Mouse (Mus musculus) midbrain, embryonic 12.5 days (tissue): Measurements from ENCODE around the gene Crim1. TPM values are rescaled to one million over a fixed set of nuclear protein-coding genes. Genes with fewer than 3 reads are reported as not detected.
A peak's percentile ranks its signal among the peaks of the same experiment; 100 is the strongest.

ENCODE experiments used
- ATAC-seq: fragments of 200-750 bp; cut with Nextera tagmentation; 2 replicates; pipeline ENCODE4 v1.8.0; 2017; ENCODE audit warnings: low read depth, moderate TSS enrichment, moderate library complexity; ENCODE audit not compliant: low FRiP score
- H3K27ac ChIP-seq: fragments of 300-500 bp; sonication (generic); replicated peaks from 2 replicates; pipeline ENCODE4 v1.5.1; 2016; ENCODE audit warnings: mild to moderate bottlenecking
- H3K27me3 ChIP-seq: fragments of 300-500 bp; sonication (generic); 2 replicates; pipeline ENCODE4 v1.6.1; 2016; ENCODE audit warnings: mild to moderate bottlenecking
- H3K36me3 ChIP-seq: fragments of 300-500 bp; sonication (generic); 2 replicates; pipeline ENCODE4 v1.6.1; 2016
- H3K4me1 ChIP-seq: fragments of 300-500 bp; sonication (generic); 2 replicates; pipeline ENCODE4 v1.6.1; 2016
- H3K4me2 ChIP-seq: fragments of 300-500 bp; sonication (generic); replicated peaks from 2 replicates; pipeline ENCODE4 v1.6.1; 2016; ENCODE audit warnings: mild to moderate bottlenecking, moderate library complexity
- H3K4me3 ChIP-seq: fragments of 300-500 bp; sonication (generic); 2 replicates; pipeline ENCODE4 v1.5.1; 2016; ENCODE audit warnings: mild to moderate bottlenecking
- H3K9ac ChIP-seq: fragments of 300-500 bp; sonication (generic); replicated peaks from 2 replicates; pipeline ENCODE4 v1.6.1; 2016; ENCODE audit warnings: mild to moderate bottlenecking, moderate library complexity
- H3K9me3 ChIP-seq: fragments of 300-500 bp; sonication (generic); 2 replicates; pipeline ENCODE4 v1.6.1; 2016; ENCODE audit warnings: mild to moderate bottlenecking
- WGBS: fragments of 180-500 bp; shearing (Covaris S2); methylation state at CpG from one replicate; pipeline ENCODE4 v1.1.7; 2016; 5-methylcytosine and 5-hydroxymethylcytosine counted together
- microRNA-seq: library from miRNA; unstranded; fragments of <30 nt; microRNA quantifications from one replicate; pipeline ENCODE4, GENCODE M21; 2017
- polyA plus RNA-seq: library from polyadenylated mRNA; unstranded; fragments of >200 nt; fragmentation: Nextera tagmentation; extraction: Ambion mirVana; gene quantifications from 2 replicates; pipeline ENCODE4 v1.2.1, GENCODE M21; 2016

Crim1 gene
- polyA plus RNA-seq, 1 experiment from 2014 or later = 6.2 TPM

DNA sequence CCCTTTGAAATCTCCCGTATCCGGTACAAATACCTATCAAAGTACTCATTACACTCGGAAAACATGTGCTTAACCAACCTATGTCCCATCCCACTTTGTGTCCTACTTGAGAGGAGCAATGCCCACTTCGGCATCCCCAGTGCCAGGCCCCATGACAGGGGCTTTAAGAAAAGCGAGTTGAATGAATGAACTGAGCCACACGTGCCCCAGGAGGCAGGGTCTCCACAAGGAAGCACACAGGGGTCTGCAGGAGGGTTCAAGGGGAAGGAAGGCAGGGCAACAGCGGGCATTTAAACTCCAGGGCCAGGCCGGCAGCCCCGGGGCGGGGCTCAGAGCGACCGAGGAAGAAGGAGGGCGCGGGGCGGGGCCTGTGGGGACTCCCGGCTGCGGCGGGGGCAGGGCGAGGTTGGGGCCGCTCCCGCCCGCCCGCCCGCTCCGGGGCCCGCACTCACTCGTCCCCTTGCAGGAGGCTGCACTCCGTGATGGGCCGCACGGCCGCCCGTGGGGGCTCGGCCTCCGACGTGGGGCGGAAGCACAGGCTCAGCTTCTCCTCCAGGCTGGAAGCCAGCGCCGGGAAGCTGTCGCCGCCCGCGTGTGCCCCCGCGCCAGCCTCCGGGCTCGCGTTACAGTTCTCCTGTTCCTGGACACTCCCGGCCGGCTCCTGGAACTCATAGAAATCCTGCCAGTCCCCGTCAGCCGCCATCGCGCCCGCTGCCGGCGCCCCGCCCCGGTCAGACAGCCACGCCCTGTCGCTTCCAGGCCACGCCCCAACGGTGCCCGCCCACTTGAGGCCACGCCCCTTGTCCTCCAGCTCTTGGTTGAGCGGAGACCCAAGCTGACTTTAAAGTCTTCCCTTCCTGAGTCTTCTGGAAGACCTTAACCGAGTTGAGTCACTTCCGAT is 217.6 kb downstream of the Crim1 start, which contains the start of gene Fez2:
Gene Fez2, minus strand, starts transcription at position 772 of the 901 bp plus-strand sequence.
- Histone ChIP-seq H3K27me3 (no peaks in the 10 kb centered on the region), H3K4me2 (peak within 1 kb of the TSS; percentile 58), H3K9me3 (no peaks in the 10 kb centered on the region), H3K4me3 (peak within 1 kb of the TSS; percentile 87), H3K4me1 (peaks cover 12% of the 10 kb centered on the region; the same call in 1 of the 2 replicates), H3K27ac (peak within 1 kb of the TSS; percentile 91), H3K9ac (peak within 1 kb of the TSS; percentile 83), H3K36me3 (no peaks in the 10 kb centered on the region)
- WGBS = under 1% methylated on average over 57 of the region's 67 CpGs
- ATAC-seq = peak; percentile 95

DNA sequence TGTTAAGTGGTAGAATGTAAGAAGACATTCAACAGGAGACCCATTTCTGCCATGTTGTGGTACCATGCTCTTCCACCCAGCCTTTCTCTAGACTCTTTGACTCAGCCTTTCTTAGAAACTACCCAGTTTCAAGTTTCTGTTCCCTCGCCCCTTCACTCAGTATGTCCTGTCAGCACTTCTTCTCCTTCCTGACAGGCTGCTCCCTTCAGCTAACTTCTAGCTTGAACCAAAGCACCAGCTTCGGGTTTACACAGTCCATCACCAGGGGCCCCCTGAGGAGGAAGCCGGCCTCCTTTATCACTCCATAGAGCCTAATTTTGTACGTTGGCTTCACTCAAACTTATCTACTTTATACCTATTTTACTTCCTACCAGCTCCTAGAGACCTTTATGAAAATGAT is 219.2 kb downstream of the Crim1 start:
- Histone ChIP-seq H3K9ac (no peak overlapping the region), H3K27ac (no peak overlapping the region), H3K4me3 (no peak overlapping the region), H3K27me3 (no peaks in the 10 kb centered on the region), H3K4me1 (peaks cover 12% of the 10 kb centered on the region; the same call in 1 of the 2 replicates), H3K36me3 (no peaks in the 10 kb centered on the region), H3K4me2 (no peak overlapping the region), H3K9me3 (no peaks in the 10 kb centered on the region)
- no peak for ATAC-seq
- WGBS = 79% methylated on average over 4 of the region's 4 CpGs

DNA sequence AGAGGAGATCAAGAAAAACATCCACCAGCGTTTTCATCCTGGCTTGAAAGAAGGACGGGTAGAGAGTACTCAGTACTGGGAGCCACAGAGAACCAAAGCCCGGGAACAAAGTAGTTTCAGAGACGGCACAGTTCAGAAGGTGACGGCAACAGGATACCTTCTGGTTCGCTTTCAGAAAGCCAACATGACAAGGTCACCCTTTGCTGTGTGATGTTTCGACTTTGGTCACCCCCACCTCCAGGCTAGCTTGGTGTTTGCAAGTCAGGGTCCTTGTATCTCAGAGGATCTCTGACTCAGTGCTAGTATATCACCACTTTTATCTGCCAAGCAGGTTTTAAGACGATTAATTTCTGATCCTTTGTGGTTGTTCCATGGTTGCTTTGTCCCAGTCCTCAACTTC is 225.0 kb downstream of the Crim1 start:
- Histone ChIP-seq H3K4me1 (no peaks in the 10 kb centered on the region), H3K4me3 (no peak overlapping the region), H3K36me3 (no peaks in the 10 kb centered on the region), H3K9me3 (no peaks in the 10 kb centered on the region), H3K9ac (no peak overlapping the region), H3K4me2 (no peak overlapping the region), H3K27me3 (no peaks in the 10 kb centered on the region), H3K27ac (no peak overlapping the region)
- 80% methylated on average over 8 of the region's 8 CpGs for WGBS
- no peak for ATAC-seq

Small RNA genes lying within 50 kb of the gene (microRNA-seq; reads per million reads assigned to microRNA genes)
- not detected for gene Gm25069

Other genes starting within 250 kb of the Crim1 start
- 43.7 and 43.9 TPM in 2 replicates for gene Fez2, start 217.9 kb downstream of the Crim1 start, polyA plus RNA-seq